Mouse (Mus musculus): ENCODE measurements around the gene Adamts20.
"Not testable (repeated sequence)": the region's sequence is repeated elsewhere in the genome, so short reads cannot be mapped to it uniquely, and the experiment has no call there.

Adamts20 gene

DNA sequence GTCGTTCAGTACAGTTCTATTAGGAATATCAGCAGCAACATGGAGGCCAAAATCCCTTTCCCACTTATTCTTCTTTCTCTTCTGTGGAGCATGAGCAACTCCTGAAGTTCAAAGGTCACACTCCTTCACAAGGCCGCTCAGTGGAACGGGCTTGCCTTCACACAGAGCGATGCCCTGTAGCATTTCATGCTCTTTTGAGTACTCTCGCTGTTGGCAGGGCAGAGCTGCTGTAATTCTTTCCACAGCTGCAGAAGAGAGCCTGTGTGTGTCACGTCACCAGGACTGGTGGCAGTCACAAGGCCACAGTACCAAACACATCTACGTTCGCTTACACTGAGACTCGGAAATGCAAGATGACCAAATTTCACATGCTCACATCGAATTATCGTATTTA, 21.2 kb downstream of the Adamts20 start:
- DNase-seq, result no peak

DNA sequence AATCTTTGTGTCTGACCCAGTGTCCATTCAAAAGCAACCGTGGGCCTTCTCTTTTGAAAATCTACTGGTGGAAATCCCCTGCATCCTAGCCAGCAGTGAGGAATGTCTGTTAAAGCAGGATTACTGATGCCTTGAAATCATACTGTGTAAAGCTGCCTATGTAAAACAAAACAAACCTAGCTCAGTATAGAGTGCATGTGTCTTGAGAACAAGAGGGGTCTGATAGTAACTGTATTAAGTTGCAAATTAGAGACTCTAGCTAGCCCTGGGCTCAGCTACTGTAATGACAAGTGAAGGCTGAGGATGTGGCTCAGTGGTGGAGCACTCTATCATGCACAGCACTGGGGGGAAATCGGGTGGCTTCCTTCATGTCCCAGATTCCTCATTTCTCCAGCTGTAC, 22.2 kb downstream of the Adamts20 start:
- DNase-seq, result no peak

DNA sequence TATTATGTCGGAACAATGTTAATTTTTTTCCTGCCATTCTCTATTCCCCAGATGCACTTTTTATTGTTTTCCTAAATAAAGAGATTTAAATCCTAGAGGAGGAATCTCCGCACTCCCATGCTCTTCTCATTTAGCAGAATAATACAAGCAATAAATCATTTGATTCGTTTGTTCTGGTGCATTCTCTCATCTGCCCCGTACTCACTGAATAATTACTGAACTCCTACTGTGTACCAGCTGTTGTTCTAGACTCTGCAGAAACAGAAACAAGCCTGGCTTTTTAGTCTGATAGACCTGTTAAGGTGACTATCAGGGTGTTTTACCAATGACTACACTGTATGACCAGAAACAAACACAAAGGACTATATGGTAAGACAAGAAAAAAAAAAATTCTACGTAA, 29.7 kb downstream of the Adamts20 start:
- DNase-seq, result no peak

DNA sequence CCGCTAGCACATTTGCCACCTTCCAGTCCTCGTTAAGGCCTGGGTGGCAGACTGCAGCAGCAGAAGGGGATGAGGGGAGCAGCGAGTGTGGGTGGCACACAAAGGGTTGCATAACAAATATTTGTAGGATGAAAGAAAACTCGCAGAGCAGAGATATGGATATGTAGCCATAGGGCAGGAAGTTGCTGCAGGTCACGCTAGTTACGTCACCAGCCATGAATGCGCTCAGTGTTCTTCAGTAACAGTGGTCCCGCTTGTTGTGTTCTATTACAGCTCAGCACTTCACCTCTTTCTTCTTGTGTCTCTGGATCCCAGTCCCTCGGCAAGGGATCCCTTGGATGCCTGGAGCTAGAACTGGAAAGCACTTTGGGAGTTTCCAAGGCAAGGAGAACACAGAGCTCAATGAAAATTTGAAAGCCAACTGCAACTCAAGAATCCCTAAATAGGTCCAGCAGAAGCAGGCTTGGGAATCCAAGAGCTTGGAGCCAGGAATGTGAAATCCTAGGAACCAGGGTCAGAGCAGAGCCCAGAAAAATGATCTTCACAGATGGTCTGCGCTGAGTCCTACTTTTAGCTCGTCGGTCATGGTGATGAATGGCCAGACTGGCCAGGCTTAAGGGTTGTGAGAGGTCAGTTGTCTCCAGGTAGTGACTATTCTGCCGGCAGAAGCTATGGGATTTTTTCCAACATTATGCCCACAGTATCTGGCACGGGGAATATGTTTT, 34.4 kb downstream of the Adamts20 start:
- no peak for DNase-seq

DNA sequence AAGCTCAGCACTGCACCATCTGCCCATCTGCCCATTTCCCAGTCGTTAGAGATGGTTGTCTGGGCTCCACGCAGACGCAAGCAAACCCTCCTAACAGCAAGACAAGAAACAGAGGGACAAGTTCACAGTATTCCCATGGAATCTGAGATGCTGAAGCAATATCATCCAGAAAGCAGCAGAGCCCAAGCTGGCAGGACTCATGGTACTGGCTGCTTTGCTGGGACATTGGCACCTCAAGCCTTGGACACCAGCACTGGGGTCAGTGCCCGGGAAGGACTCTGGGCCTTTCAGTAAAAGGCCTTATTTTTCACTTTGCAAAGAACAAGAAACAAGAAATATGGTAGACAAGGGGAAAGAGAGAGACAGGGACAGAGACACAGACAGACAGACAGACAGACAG, 36.5 kb downstream of the Adamts20 start:
- no peak for DNase-seq

DNA sequence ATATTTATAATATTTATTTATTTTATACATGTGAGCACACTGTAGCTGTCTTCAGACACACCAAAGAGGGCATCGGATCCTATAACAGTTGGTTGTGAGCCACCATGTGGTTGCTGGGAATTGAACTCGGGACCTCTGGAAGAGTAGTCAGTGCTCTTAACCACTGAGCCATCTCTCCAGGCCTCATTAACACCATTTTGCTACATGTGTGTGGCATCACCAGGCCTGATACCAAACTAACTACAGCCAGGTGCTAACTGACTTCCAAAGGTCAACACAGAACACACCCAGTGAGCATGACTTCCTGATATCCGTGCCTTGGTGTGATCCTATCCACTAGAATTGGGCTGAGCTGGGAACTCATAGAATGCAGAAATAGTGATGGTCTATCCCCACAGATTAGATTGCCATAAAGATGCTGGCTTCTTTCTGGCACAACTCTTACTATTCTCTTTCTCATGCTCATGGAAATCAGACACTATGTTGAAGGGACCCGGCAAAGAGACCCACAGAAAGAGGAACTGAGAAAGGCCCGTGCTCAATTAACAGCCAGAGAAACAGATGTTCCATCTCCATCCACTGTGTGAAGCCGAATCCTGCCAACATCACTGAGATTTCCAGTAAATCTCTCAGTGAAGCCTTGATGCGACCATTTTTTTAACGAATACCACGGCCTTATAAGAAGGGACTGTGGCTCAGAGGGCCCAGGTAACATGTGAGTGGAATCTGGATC, 37.6 kb downstream of the Adamts20 start:
- no peak for DNase-seq

DNA sequence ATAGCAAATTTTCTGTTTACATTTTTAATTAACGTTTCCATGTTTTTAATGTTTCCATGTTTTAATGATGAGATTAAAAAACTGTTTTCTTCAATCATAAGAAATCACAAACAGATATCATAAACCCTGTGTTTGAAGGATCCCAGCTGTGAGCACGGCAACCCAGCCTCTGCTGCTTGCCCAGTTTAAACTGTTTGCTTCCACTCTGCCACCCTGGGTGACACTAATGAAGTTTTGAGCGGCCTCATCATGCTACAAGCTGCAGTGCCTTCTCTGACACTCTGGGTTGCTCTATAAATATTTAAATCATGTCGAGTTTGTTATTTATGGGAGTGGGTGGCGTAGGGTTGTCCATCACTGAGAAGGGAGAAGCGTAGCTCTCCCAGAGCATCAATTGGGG, 44.7 kb downstream of the Adamts20 start:
- no peak for DNase-seq

DNA sequence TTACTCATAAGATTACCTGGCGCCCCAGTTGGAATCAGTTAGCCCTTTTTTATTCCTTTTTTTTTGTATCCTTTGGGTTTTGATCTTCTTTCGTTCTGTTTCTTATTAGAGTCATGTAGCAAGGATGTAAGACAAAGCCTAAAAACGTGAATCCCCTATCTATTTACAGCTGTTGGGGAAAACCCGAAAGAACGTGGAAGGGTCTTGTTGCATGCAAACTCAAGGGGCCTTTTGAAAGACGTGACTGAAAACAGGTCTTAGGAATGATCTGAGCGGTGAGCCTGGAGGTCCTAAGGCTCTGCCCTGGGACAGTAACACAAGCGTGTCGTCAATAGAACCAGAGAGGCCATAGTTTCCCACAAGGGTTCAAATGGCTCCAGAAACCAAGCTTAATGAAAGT, 46.1 kb downstream of the Adamts20 start:
- DNase-seq, result no peak

DNA sequence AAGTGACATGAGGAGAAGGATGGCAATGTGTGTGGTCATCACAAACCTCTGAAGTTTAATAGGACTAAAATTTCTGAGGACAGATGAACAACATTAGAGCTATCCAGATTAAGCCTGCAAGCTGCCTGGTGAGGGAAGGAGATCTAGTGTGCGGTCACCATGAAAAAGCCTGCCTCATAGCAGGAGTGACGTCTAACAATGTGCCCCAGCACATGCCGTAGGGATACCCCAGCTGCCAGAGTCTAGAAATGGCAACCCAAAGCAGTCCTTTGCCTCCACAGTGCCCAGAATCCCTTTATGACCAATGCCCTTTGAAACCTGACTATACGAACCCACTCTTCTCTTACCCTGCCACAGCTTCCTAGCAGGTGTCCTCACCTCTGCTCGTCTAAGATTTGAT, 46.8 kb downstream of the Adamts20 start:
- DNase-seq, result no peak

DNA sequence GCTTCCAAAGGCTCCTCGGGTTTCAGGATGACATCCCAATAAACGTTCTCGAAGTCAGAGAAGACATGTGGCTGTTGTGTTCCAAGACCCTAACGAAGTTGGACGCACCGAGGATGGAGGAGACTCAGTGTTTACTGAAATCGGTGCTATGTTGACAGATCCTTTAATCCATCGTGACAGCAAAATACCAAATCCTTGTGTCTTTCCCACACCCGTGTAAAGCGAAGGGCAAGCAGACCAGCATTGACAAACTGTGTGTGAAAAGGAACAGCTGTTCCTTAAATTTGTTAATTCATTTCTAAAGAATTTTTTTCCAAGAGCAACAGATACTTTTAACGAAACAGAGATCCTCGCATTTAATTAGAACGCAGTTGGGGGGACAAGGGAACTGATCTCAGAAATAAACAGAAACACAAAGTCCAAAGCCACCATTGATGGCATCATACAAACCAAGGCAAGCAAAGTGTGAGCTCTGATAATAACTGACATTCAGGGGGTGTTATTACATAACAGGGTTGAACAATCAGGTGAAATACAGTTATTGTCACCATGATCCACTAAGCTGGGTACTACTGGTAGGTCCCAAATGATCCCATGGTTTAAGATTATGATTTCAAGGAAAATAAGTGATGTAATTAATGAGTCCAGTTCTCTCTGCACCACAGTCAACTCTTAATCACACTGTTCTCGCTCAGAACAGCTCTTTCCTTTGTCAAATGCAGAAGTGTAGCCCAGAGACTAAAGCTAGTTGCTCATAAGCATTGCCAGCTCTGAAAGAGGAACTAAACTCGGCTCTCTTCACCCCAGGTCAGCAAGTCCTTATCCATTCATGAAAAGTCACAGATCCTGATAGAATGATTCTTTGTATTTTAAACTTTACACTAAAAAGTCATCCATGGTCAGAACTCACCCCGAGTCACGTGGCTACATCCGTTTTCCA, 47.7 kb downstream of the Adamts20 start:
- no peak for DNase-seq

DNA sequence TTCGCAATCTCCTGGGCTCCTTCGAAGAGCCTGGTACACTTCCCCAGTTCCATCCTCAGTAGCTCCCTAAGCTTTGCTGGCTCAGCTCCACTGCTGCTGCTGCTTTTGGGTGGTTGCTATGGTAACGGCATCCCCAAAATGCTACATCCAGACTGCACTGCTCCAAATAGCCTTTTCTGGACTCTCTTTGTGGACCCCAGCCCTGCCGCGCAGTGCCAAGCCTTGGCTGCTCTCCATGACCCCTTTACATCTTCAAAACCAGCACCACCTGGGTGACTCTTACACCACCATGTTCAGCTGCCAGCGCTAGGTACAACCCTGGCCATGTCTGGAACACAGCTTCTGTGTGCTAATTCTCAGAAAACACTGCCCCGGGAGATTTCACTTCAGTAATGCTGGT, 55.4 kb downstream of the Adamts20 start:
- peak; percentile 70 for DNase-seq

DNA sequence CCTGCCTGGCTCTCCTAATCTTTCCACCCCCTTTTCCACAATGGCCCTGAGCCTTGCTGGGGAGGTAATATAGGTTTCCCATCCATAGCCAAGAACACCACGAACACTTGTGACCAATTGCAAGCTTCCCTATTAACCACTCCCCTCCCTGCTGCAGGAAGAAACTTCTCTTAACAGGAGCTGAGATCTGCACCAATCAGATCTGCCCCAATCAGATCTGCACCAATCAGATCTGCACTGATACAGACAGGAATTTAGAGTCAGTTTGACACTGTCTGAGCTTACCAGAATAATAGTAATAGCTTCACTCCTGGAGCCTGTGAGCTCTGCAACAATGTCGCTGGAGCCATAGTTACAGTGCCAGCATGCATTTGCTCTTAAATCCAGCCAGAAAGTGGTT, 58.9 kb downstream of the Adamts20 start:
- no peak for DNase-seq

DNA sequence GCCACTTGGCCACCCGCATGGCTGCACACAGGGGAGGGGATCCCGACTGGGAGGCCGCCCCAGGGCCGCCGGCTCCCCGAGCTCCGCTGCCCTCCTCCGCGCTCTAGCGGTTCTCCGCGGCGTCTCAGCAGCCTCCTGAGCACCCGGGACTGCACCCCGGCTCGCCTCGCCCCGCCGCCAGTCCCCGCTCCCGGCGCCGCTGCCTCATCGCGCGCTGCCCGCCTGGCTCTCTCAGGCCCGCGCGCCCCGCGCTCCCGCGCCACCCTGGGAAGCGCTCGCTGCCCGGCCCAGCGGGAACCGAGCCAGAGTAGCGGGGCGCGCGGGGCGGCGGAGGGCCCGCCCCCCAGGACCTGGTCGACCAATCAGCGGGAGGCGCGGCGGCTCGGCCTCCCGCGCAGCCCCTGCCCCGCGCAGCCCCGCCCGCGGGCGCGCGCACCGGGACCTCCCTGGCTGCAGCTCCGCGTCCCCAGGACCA, 61.1 kb downstream of the Adamts20 start:
- peak; percentile 89 for DNase-seq

DNA sequence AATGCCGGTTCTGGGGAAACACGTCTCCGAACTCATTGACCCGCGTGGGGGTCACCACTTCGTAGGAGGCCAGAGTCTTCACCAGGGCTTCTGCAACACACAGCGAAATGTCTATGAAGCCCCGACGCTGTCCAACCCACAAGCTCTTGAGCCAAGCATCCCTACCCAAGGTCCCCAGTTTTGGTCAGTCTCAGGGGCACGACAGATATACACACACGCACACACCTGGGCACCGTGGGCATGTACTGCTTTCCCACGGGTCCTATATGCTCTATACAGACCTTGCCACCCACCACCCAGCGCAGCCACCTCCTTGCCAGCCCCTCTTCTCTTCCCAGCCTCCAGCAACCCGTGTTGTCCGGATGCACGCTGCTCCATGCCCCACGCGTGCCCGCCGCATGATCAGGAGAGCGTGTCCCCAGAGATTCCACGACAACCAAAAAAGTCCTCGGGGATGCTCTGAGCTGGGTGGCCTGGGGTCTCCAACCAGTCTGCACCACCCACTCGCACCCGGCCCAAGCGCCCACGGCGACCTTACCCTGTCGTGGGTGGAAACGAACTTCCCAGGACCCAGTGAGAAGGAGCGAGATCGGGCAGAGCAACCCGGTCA, 61.7 kb downstream of the Adamts20 start:
- DNase-seq, result no peak

DNA sequence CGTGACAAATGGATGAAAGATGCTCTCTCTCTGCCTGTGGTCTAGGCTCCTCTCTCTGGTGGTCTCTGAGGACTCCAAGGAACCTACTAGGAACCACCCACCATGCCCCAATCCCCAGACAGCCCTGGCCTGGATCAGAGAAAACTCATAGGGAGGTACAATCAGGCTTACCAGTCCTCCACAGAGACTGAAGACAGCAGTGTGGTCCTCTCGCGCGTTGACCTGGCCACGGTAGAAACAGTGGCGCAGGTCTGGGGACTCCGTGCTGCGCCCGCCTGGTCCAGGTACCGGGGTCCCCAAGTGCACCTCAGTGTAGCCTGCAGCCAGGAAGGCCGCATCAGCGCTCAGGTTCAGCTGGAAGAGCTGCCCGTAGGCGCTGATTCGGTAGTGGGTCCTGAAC, 62.2 kb downstream of the Adamts20 start:
- no peak for DNase-seq

DNA sequence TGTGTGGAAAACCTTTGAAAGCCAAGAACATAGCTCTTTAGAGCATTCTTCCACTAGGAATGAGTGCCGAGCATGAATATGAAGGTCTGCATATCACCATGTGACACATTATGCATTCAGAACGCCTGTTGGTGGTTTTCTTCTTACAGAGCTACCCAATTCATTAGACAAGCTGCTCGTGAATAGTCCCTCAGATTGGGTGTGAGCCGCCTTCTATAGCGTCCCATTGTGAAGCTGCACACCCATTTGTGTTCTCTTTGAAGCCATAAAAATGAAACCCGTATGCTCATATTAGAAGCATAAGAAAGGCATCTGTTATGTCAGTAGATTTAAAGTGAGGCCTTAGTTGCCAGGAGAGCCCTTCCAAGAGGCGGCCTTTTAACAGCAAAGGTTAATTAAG, 72.5 kb downstream of the Adamts20 start:
- DNase-seq, result no peak

DNA sequence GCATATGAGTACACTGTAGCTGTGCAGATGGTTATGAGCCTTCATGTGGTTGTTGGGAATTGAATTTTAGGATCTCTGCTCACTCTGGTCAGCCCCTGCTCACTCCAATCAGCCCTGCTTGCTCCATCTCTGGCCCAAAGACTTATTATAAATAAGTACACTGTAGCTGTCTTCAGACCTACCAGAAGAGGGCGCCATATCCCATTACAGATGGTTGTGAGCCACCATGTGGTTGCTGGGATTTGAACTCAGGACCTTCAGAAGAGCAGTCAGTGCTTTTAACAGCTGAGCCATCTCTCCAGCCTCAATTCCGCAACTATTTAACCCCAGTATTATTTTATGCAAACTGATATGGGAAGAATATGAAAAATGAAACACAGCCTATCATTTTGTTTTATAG, 75.1 kb downstream of the Adamts20 start:
- DNase-seq, result not testable (repeated sequence)

DNA sequence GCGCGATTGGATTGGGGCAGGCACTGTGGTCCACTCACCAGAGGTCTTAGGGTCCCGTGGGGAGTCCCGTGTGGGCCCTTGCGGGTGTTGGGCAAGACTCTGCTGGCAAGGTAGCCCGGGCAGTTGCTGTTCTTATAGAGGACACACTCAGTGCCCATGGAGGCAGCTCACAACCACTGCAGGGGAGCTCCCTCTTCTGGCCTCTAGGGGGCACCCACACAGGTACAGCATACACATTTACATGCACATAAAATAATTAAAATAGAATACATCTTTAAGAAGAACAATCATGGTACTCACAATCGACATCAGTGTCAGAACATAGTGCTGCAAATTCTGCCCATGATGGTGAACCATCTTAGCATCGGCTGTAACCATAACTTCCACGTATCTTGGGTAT, 85.8 kb downstream of the Adamts20 start:
- DNase-seq, result no peak

DNA sequence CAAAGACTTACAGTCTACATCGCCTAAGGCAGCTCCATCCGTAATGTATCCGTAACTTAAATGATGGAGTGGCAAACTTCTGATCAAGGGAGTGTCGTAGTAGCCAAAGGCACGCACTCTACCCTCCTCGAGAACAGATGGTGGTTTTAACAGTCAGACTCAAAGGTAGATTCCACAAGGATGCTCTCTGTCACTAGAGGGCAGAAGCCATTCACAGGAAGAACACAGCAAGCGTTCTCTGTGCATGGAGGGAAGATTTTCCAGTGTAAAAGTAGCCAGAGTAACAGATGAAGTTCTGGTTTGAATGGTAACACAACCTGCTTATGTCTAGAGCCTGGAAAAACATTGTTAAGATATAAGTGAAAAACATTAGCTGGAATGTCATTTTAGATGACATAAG, 92.7 kb downstream of the Adamts20 start:
- DNase-seq, result no peak

DNA sequence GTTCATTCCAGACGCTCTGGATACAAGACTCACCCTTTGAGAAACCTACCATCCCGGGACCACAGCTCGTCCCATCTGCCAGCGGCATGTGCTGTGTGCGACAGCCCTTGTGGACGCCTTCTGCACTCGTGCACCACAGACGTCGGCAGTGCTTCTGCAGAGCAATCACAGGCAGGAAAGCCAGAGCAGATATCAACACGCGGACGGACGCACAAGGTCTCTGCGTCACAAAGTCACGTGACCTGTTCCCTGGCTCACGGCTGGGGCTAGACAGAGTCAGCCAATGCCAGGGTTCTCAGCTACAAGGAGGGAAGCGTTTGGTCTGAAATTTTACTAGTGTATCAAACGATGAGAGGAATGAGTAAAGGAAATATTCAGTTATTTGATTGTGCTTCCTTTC, 116.2 kb downstream of the Adamts20 start:
- DNase-seq, result no peak

DNA sequence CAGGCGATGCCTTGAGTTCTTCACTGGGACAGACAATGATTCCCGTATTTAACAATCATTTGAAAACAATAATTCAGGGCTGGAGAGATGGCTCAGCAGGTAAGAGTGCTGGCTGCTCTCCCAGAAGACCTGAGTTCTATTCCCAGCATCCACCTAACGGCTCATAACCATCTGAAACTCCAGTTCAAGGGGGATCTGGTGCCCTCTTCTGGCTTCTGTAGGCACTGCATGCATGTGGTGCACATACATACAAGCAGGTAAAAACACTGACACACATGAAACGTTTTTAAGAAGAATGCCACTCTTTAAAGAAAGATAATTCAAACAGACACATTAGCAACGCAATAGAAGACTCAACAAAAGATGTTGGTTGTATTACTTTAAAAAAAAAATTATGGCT, 120.9 kb downstream of the Adamts20 start:
- no peak for DNase-seq

DNA sequence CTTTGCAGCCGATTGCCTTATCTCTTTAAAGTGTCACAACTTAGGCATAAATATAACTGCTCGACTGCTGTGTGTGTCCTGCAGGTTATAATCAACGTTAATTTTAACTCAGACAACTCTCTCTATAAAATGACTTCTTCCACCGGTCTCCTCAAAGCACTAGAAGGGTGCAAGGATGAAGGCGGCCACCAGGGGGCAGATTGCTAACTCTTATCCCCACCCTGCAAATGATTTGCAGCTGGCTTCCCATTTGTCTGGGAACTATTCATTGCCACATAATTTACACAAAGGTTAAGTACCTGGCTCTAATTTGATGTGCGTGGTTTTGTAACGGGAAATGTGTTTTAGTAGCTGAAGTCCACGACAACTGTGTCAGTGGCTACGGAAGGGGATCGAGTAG, 122.9 kb downstream of the Adamts20 start:
- peak; percentile 86 for DNase-seq

DNA sequence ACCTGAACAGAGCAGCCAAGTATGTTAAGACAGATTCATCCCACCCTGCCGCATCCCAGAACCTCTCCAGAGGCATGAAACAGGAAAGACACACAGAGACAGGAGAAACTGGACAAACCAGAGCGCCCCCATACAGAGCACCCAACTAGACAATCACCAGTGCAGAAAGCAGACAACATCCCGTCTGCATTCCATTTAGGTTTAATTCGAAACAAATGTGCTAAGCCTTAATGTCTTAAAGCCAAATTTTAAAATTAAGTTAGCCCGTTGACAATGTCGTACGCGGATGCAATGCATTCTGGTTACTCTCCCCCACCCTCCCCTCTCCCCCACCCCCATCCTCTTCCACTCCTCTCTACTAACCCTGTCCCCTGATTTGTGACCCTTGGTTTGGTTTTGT, 126.2 kb downstream of the Adamts20 start:
- no peak for DNase-seq
